In the genomic region with DNA sequence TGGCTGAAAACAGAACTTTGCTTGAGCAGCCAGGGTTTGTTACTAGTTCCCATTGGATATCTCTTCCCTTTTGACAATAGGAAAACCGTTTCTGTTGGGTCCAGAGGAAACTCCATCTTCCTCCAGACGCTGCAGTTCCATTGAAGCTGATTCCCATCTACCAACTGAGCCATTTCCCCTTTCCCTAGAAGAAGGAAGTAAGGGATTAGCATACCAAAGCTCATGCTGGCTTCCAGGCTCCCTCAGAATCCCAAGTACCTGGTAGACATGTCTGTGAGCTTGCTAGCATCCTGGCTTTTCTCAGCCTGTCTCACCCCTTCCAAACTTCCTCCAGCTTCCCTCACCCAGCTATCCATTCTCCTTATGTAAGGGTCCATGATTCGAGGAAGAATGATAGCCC, we compare ENCODE assay signal across 12 mouse cellular contexts. TPM values are rescaled to one million over a fixed set of nuclear protein-coding genes. Genes with fewer than 3 reads are reported as not detected.
"Had no signal": no experiment of that assay in that cellular context is flagged by ENCODE, and none has a peak within 500 bp of the region (broad histone marks: within the 10 kb centered on the region; RNA-seq: fewer than 3 reads in every experiment).

No protein-coding gene starts in this region.

- H3K27me3 ChIP-seq: limb, embryonic 15.5 days; liver, embryonic 12.5 days; midbrain, embryonic 12.5 days; neural tube, embryonic 13.5 days had no signal

- H3K9ac ChIP-seq: limb, embryonic 15.5 days; liver, embryonic 12.5 days; midbrain, embryonic 12.5 days; neural tube, embryonic 13.5 days had no signal

- H3K4me2 ChIP-seq: limb, embryonic 15.5 days; liver, embryonic 12.5 days; midbrain, embryonic 12.5 days; neural tube, embryonic 13.5 days had no signal

- H3K36me3 ChIP-seq: limb, embryonic 15.5 days; liver, embryonic 12.5 days; midbrain, embryonic 12.5 days; neural tube, embryonic 13.5 days had no signal

- ATAC-seq: liver, embryonic 12.5 days; midbrain, embryonic 16.5 days had no signal

- H3K9me3 ChIP-seq: limb, embryonic 15.5 days; liver, embryonic 12.5 days; midbrain, embryonic 12.5 days; neural tube, embryonic 13.5 days had no signal

- H3K27ac ChIP-seq: limb, embryonic 15.5 days; liver, embryonic 12.5 days; midbrain, embryonic 12.5 days had no signal

- H3K4me3 ChIP-seq: limb, embryonic 15.5 days; liver, embryonic 12.5 days; midbrain, embryonic 12.5 days; neural tube, embryonic 13.5 days had no signal

- DNase-seq: layer of hippocampus, adult 9-11 months; layer of hippocampus, postnatal 36 days; retina, postnatal 1 day; right cerebral cortex, postnatal 4 days; spleen, adult 18-20 months; thymus, postnatal 36 days had no signal

RNA-seq across cellular contexts. Expression of gene Dcbld1, which starts 45.4 kb away (rescaled TPM):
- total RNA-seq: megakaryocyte-erythroid progenitor cell, adult 5-6 weeks had no signal
